Mouse (Mus musculus) E14TG2a.4 (cell line): ENCODE measurements around the gene D1Ertd622e.

Experiments
- H3K27me3 ChIP-seq: 2 replicates; pipeline ENCODE4 v1.6.1; 2014; ENCODE audit warnings: low read length, control low read depth; ENCODE audit not compliant: insufficient read depth
- H3K36me3 ChIP-seq: 2 replicates; pipeline ENCODE4 v1.6.1; 2014; ENCODE audit warnings: low read length, control low read depth; ENCODE audit not compliant: insufficient read depth
- H3K4me1 ChIP-seq: replicated peaks from 2 replicates; pipeline ENCODE4 v1.6.1; 2014; ENCODE audit warnings: low read depth, low read length, control low read depth
- H3K4me3 ChIP-seq: replicated peaks from 2 replicates; pipeline ENCODE4 v1.5.1; 2014; ENCODE audit warnings: mild to moderate bottlenecking, low read length
- H3K9me3 ChIP-seq: 2 replicates; pipeline ENCODE4 v1.6.1; 2014; ENCODE audit warnings: low read length, control low read depth
- CTCF ChIP-seq: conservative IDR thresholded peaks from 2 replicates; pipeline ENCODE4 v1.5.1; 2014; ENCODE audit warnings: low read length
- NANOG ChIP-seq: IDR thresholded peaks from 2 replicates; pipeline ENCODE4 v1.6.1; 2014; ENCODE audit warnings: borderline replicate concordance, low read length, mixed read lengths
- POU5F1 ChIP-seq: IDR thresholded peaks from 2 replicates; pipeline ENCODE4 v1.6.1; 2014; ENCODE audit warnings: low read length, borderline replicate concordance

Gene D1Ertd622e

GRCm38 (mm10) chr1:97676526-97677177 lies 14.8 kb upstream of the D1Ertd622e start:
- Histone ChIP-seq H3K9me3 (no peaks in the 10 kb centered on the region), H3K4me3 (no peak overlapping the region), H3K27me3 (no peaks in the 10 kb centered on the region), H3K4me1 (no peaks in the 10 kb centered on the region), H3K36me3 (no peaks in the 10 kb centered on the region)
- TF ChIP-seq POU5F1 = no peak
- TF ChIP-seq NANOG = no peak
- TF ChIP-seq CTCF = no peak

- TF ChIP-seq POU5F1 (no peak), NANOG (no peak), CTCF (no peak)
- H3K4me3 ChIP-seq = no peak overlapping the region
- H3K27me3 ChIP-seq = no peaks in the 10 kb centered on the region
- no peaks in the 10 kb centered on the region for H3K9me3 ChIP-seq
- H3K36me3 ChIP-seq = no peaks in the 10 kb centered on the region
- H3K4me1 ChIP-seq = no peaks in the 10 kb centered on the region
Observed at GRCm38 (mm10) chr1:97676115-97676514, 14.2 kb upstream of the D1Ertd622e start.

- H3K4me1 ChIP-seq = no peaks in the 10 kb centered on the region
- H3K4me3 ChIP-seq = no peak overlapping the region
- no peak for TF ChIP-seq NANOG
- no peak for TF ChIP-seq CTCF
- no peak for TF ChIP-seq POU5F1
- no peaks in the 10 kb centered on the region for H3K36me3 ChIP-seq
- H3K27me3 ChIP-seq = no peaks in the 10 kb centered on the region
- no peaks in the 10 kb centered on the region for H3K9me3 ChIP-seq
Observed at GRCm38 (mm10) chr1:97672849-97673248, 11.0 kb upstream of the D1Ertd622e start.

GRCm38 (mm10) chr1:97667288-97667687 lies 5.4 kb upstream of the D1Ertd622e start:
- Histone ChIP-seq H3K4me1 (peaks cover 3% of the 10 kb centered on the region; the same call in 1 of the 2 replicates), H3K9me3 (no peaks in the 10 kb centered on the region), H3K36me3 (no peaks in the 10 kb centered on the region), H3K4me3 (no peak overlapping the region), H3K27me3 (peaks cover 18% of the 10 kb centered on the region)
- TF ChIP-seq CTCF (no peak), NANOG (no peak), POU5F1 (no peak)

- peaks cover 3% of the 10 kb centered on the region; the same call in 1 of the 2 replicates for H3K4me1 ChIP-seq
- no peaks in the 10 kb centered on the region for H3K9me3 ChIP-seq
- TF ChIP-seq CTCF = no peak
- TF ChIP-seq POU5F1 = no peak
- TF ChIP-seq NANOG = no peak
- H3K36me3 ChIP-seq = no peaks in the 10 kb centered on the region
- H3K27me3 ChIP-seq = peaks cover 43% of the 10 kb centered on the region
- H3K4me3 ChIP-seq = peak overlapping the region; percentile 91
Observed at GRCm38 (mm10) chr1:97662324-97662723, 450 bp upstream of the D1Ertd622e start.

GRCm38 (mm10) chr1:97660687-97661405 lies 1.0 kb downstream of the D1Ertd622e start:
- Histone ChIP-seq H3K4me1 (peaks cover 3% of the 10 kb centered on the region; the same call in 1 of the 2 replicates), H3K9me3 (no peaks in the 10 kb centered on the region), H3K27me3 (peaks cover 43% of the 10 kb centered on the region), H3K4me3 (peak overlapping the region; percentile 91), H3K36me3 (no peaks in the 10 kb centered on the region)
- TF ChIP-seq CTCF (no peak), NANOG (no peak), POU5F1 (no peak)

GRCm38 (mm10) chr1:97659405-97659804 lies 2.5 kb downstream of the D1Ertd622e start:
- Histone ChIP-seq H3K4me3 (no peak overlapping the region), H3K36me3 (no peaks in the 10 kb centered on the region), H3K4me1 (peaks cover 3% of the 10 kb centered on the region; the same call in 1 of the 2 replicates), H3K27me3 (peaks cover 37% of the 10 kb centered on the region), H3K9me3 (no peaks in the 10 kb centered on the region)
- TF ChIP-seq POU5F1 = no peak
- no peak for TF ChIP-seq NANOG
- no peak for TF ChIP-seq CTCF

GRCm38 (mm10) chr1:97657786-97658185 lies 4.1 kb downstream of the D1Ertd622e start:
- no peaks in the 10 kb centered on the region for H3K36me3 ChIP-seq
- peaks cover 30% of the 10 kb centered on the region for H3K27me3 ChIP-seq
- H3K9me3 ChIP-seq = no peaks in the 10 kb centered on the region
- peaks cover 3% of the 10 kb centered on the region; the same call in 1 of the 2 replicates for H3K4me1 ChIP-seq
- no peak overlapping the region for H3K4me3 ChIP-seq
- TF ChIP-seq POU5F1 = no peak
- no peak for TF ChIP-seq CTCF
- no peak for TF ChIP-seq NANOG

- Histone ChIP-seq H3K9me3 (no peaks in the 10 kb centered on the region), H3K27me3 (peaks cover 25% of the 10 kb centered on the region), H3K36me3 (no peaks in the 10 kb centered on the region), H3K4me3 (no peak overlapping the region), H3K4me1 (no peaks in the 10 kb centered on the region)
- TF ChIP-seq NANOG (no peak), CTCF (no peak), POU5F1 (no peak)
Observed at GRCm38 (mm10) chr1:97657201-97657600, 4.7 kb downstream of the D1Ertd622e start.
